Mouse (Mus musculus) T-helper 17 cell (primary cell): ENCODE results near the gene Cby3.
"Not testable (repeated sequence)": the region's sequence is repeated elsewhere in the genome, so short reads cannot be mapped to it uniquely, and the experiment has no call there.

Experiments used
- in situ Hi-C, 2 experiments: fragments of 300-600 bp; cut with MboI, MseI; formaldehyde crosslinking; loops; 1 replicate in 1 of 2; 2 replicates in 1 of 2; pipeline ENCODE4 v1.15.1; 2025; ENCODE audit warnings: high pct_unique_total_duplicates in 2 of 2

Cby3 gene

GRCm38 (mm10) chr11:50361282-50361681, 7.0 kb downstream of the Cby3 start:
- in situ Hi-C loops, result not testable (repeated sequence)

GRCm38 (mm10) chr11:50364548-50364947, 10.3 kb downstream of the Cby3 start:
- in situ Hi-C loops, result no loop called here

- in situ Hi-C loops, result no loop called here
Observed at GRCm38 (mm10) chr11:50365322-50365721, 11.1 kb downstream of the Cby3 start.

DNA sequence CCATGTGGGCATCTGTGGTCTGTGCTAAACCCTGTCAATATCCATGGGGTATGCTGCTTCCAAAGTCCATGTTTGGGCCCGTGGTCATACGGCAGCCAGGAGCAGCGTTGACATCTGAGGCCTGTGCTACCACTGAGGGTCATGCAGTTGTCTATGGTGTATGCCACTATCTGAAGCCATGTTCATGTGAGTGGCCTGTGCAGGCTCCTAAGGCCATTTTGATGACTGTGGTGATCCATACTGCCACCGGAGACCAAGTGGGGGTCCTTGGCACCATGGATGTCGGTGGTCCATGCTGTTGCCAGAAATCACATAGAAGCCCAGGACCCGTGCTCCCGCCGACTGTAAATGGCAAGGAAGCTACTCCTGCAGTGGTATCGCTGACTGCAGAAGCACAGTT, 13.3 kb downstream of the Cby3 start:
- in situ Hi-C loops, result no loop called here

GRCm38 (mm10) chr11:50369360-50369911, 15.2 kb downstream of the Cby3 start:
- in situ Hi-C loops, result no loop called here

DNA sequence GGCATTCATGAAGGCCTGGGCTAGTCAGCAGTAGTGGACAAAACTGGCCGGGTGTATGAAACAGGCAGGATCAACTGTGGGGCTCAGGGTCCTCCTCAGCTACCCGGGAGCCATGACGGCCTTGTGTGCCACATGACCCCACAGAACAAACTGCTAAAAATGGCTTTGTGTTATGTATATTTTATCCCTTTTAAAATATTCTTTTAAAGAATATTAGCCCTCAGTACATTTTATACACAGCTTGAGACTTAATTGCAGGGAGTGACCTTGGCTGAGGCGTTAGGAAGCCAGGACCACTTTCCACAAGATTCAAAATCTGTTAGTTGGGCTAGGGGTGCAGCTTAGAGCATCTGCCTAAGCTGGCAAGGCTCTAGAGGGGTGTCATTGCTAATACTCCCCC, 16.7 kb downstream of the Cby3 start:
- in situ Hi-C loops, result no loop called here

DNA sequence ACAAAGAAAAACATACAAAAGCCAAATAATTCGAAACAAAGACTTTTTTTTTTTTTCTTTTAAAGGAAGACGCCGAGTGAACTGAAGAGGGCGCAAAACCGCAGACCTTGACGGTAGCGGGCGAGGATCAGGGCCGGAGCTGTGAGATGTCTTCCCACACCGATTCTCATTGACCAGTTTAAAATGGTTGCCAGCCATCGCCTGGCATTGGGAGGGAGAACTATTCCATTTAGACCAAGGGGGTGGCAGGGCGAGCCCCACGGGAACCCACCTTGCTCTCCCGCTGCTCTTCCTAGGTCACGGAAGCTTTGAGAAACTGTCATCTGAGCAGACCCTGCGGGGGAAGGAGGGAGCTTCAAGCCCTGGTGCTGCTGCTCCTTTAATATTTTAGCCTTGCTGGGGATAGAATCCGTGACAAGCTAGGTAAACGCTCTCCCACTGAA, 17.2 kb downstream of the Cby3 start:
- in situ Hi-C loops, result no loop called here

GRCm38 (mm10) chr11:50371911-50372310, 17.6 kb downstream of the Cby3 start:
- in situ Hi-C loops, result no loop called here

- in situ Hi-C loops, result no loop called here
Observed at GRCm38 (mm10) chr11:50373086-50373485, 18.8 kb downstream of the Cby3 start.

DNA sequence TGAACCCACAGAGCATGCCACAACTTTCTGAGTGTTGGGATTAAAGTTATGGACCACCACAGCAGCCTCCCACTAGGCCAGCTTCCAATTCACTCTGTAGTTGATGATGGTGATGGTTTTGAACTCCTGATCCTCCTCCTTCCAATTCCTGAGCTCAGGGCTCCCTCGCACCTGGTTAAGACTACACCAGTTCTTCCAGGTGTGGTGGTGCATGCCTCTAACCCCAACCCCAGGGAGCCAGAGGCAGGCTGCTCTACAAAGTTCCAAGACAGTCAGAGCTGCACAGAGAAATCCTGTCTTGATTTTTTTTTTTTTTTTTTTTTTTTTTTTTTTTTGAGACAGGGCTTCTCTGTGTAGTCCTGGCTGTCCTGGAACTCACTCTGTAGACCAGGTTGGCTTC, 19.4 kb downstream of the Cby3 start:
- in situ Hi-C loops, result no loop called here

DNA sequence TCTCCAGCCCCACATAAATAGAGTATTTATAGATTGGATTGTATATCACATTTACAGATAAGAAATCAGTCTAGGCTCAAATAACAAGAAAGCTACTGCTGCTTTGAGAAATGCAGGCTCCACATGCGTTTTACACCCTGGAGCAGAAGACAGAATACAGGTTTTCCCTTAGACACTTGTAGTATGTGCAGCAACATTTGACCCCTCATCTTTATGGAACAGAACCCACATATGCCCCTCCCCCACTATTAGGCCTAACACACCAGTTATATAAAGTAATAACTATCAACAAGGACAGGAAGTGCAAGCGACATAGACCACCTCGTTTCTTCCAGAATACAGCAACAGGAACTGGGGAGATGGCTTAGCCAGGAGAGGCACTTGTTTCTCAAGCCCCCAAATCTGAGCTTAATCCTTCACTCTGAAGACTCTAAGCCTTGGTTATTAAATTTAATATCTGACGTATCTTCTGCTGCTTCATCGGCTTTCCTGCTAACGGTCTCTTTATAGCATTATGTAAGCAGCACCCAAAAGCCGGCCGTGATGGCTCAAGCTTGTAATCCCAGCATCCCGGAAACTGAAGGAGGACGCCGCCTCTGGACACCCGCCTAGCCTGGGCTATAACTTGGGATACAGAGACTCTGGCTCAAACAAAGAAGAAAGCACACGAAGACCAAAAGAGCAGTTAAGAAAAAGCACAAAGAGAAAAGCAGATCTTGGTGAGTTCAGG, 20.2 kb downstream of the Cby3 start:
- in situ Hi-C loops, result loop anchor here in 1 of 2 experiments (25.0 kb wide), 1 partner anchor 888 kb away; the partner anchor contains the start of genes BC049762 and Clk4

DNA sequence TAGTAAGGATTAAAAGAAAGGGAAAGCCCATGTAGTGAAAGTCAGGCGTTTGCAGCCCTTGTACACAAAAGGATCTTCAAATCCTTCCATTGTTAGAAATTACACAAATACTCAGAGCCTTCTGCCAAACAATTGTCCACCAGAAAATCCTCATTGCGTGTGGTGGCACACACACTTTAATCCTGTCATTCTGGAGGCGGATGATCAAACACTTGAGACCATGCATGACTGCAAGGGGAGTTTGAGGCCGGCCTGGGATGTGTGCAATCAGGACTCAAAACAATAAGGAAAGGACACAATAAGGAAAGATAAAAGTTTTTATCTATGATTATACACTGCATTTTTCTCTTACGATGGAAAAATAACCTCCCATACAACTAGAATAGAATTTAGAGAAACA, 21.2 kb downstream of the Cby3 start:
- in situ Hi-C loops, result loop anchor here in 1 of 2 experiments (25.0 kb wide), 1 partner anchor 887 kb away; the partner anchor contains the start of genes BC049762 and Clk4

GRCm38 (mm10) chr11:50376156-50376790, 22.0 kb downstream of the Cby3 start:
- in situ Hi-C loops, result loop anchor here in 1 of 2 experiments (25.0 kb wide), 1 partner anchor 886 kb away; the partner anchor contains the start of genes BC049762 and Clk4

- in situ Hi-C loops, result loop anchor here in 1 of 2 experiments (25.0 kb wide), 1 partner anchor 885 kb away; the partner anchor contains the start of genes BC049762 and Clk4
Observed at GRCm38 (mm10) chr11:50376911-50377891, 22.9 kb downstream of the Cby3 start, which contains the start of gene Hnrnph1. Hnrnph1 (plus strand) TSS chr11:50376990.

- in situ Hi-C loops, result loop anchor here in 1 of 2 experiments (25.0 kb wide), 1 partner anchor 884 kb away; the partner anchor contains the start of genes BC049762 and Clk4
Observed at GRCm38 (mm10) chr11:50377892-50378684, 23.8 kb downstream of the Cby3 start.

DNA sequence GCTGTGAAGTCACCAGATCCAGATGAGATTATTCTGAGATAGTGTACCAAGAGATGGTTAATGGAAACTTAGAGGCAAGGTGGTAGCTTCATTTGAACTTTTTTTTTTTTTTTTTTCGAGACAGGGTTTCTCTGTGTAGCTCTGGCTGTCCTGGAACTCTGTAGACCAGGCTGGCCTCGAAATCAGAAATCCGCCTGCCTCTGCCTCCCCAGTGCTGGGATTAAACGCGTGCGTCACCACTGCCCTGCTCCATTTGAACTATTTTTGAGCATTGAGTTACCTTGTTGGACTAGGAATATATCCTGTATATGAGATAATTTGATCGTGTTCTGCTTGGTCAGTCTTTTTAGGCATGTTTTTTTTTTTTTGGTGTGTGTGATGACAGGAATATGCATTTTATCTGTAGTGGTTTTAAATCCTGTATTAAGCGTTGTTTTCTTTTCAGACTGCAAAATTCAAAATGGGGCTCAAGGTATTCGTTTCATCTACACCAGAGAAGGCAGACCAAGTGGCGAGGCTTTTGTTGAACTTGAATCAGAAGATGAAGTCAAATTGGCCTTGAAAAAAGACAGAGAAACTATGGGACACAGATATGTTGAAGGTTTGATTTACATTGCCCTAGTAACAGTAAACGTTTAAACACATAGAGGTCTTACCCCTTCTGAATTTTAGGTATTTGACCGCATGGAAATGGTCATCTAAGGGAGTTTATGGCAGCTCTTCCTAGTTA, 24.9 kb downstream of the Cby3 start:
- in situ Hi-C loops, result loop anchor here in 1 of 2 experiments (25.0 kb wide), 1 partner anchor 883 kb away; the partner anchor contains the start of genes BC049762 and Clk4

- in situ Hi-C loops, result loop anchor here in 1 of 2 experiments (25.0 kb wide), 1 partner anchor 881 kb away; the partner anchor contains the start of genes BC049762 and Clk4
Observed at GRCm38 (mm10) chr11:50381311-50381710, 27.0 kb downstream of the Cby3 start.

- in situ Hi-C loops, result loop anchor here in 1 of 2 experiments (25.0 kb wide), 1 partner anchor 875 kb away; the partner anchor contains the start of genes BC049762 and Clk4
Observed at GRCm38 (mm10) chr11:50387167-50387679, 33.0 kb downstream of the Cby3 start.

DNA sequence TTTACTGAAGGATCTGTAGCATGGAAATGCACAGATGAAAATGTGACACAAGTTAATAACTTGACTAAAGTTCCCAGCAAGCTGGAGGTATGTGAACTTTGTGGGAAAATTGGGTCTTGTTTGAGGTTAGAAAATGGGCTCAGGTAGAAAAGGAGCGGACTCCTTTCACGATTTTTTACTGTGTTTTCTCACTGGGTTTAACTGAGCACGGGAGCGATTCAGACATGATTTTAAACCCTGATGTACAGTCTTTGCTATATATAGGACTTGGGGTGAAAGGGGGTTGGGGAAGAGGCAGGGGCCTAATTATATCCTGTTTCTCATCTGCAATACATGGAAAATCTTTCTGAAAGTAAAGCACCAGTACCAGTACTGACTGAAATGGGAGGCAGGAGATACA, 33.4 kb downstream of the Cby3 start:
- in situ Hi-C loops, result loop anchor here in 1 of 2 experiments (25.0 kb wide), 1 partner anchor 875 kb away; the partner anchor contains the start of genes BC049762 and Clk4
